Mouse (Mus musculus) embryonic facial prominence, embryonic 11.5 days (tissue): ENCODE measurements at regions not wholly inside any gene's neighbourhood (a gene's known extent, or its start where the extent isn't known, plus 50 kb on each side); places are given as distances from the start of the nearest gene placed in this dataset.

Source experiments
- ATAC-seq: fragments of 200-750 bp; cut with Nextera tagmentation; replicated peaks from 2 replicates; pipeline ENCODE4 v1.8.0; 2017; ENCODE audit warnings: low read depth; ENCODE audit not compliant: insufficient number of reproducible peaks, low FRiP score, low TSS enrichment
- DNase-seq: peaks from one replicate; pipeline ENCODE4 v3.0.0-alpha.2; 2015; ENCODE audit warnings: low spot score
- H3K27ac ChIP-seq: fragments of 300-500 bp; sonication (generic); replicated peaks from 2 replicates; pipeline ENCODE4 v1.5.1; 2014; ENCODE audit warnings: mild to moderate bottlenecking, low read depth, low read length, control low read depth
- H3K27me3 ChIP-seq: fragments of 300-500 bp; sonication (generic); 2 replicates; pipeline ENCODE4 v1.6.1; 2014; ENCODE audit warnings: mild to moderate bottlenecking, low read length, moderate library complexity, mixed read lengths; ENCODE audit not compliant: control insufficient read depth, insufficient read depth
- H3K36me3 ChIP-seq: fragments of 300-500 bp; sonication (generic); replicated peaks from 2 replicates; pipeline ENCODE4 v1.6.1; 2014; ENCODE audit warnings: low read depth, mild to moderate bottlenecking, low read length, moderate library complexity, mixed read lengths; ENCODE audit not compliant: control insufficient read depth, insufficient read depth
- H3K4me1 ChIP-seq: fragments of 300-500 bp; sonication (generic); 2 replicates; pipeline ENCODE4 v1.6.1; 2014; ENCODE audit warnings: low read length, mixed read lengths; ENCODE audit not compliant: control insufficient read depth, insufficient read depth
- H3K4me2 ChIP-seq: fragments of 300-500 bp; sonication (generic); 2 replicates; pipeline ENCODE4 v1.6.1; 2014; ENCODE audit warnings: low read depth, mild to moderate bottlenecking, control low read depth, low read length, moderate library complexity
- H3K4me3 ChIP-seq: fragments of 300-500 bp; sonication (generic); 2 replicates; pipeline ENCODE4 v1.5.1; 2014; ENCODE audit warnings: low read depth, low read length, control low read depth
- H3K9ac ChIP-seq: fragments of 300-500 bp; sonication (generic); replicated peaks from 2 replicates; pipeline ENCODE4 v1.6.1; 2014; ENCODE audit warnings: mild to moderate bottlenecking, control low read depth, low read length
- H3K9me3 ChIP-seq: fragments of 300-500 bp; sonication (generic); replicated peaks from 2 replicates; pipeline ENCODE4 v1.6.1; 2016; ENCODE audit warnings: mild to moderate bottlenecking, low read length, inconsistent platforms, mixed read lengths; ENCODE audit not compliant: control insufficient read depth
- WGBS: fragments of 180-500 bp; shearing (Covaris S2); extraction: QIAGEN DNeasy Blood & Tissue Kit; methylation state at CpG from one replicate; pipeline ENCODE4 v1.1.7; 2014; 5-methylcytosine and 5-hydroxymethylcytosine counted together

DNA sequence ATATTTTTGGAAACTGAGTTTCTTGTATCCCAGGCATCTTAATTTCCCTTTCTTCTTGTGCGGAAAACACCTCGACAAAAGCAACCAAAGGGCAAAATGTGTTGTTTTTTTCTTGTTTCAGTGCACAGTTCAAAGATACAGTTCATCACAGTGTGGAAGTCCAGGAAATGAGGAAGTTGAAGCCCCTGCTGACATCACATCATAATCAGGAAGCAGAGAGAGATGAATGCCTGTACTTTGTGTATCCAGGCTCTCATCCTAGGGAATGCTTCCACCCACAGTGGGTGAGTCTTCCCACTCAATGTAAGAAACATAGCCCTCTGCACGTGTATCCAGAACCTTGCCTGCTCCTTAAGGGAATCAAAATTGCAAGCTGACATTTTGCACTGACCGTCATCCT lies 128.1 kb downstream of the Plk2 start:
- H3K4me1 ChIP-seq, result no peaks in the 10 kb centered on the region
- no peaks in the 10 kb centered on the region for H3K9me3 ChIP-seq
- no peaks in the 10 kb centered on the region for H3K27me3 ChIP-seq
- H3K4me3 ChIP-seq, result no peak overlapping the region
- no peak overlapping the region for H3K9ac ChIP-seq
- WGBS, result 91% methylated on average over 4 of the region's 4 CpGs
- DNase-seq (no peak), ATAC-seq (no peak)
- no peak overlapping the region for H3K4me2 ChIP-seq
- no peak overlapping the region for H3K27ac ChIP-seq
- H3K36me3 ChIP-seq, result no peaks in the 10 kb centered on the region

DNA sequence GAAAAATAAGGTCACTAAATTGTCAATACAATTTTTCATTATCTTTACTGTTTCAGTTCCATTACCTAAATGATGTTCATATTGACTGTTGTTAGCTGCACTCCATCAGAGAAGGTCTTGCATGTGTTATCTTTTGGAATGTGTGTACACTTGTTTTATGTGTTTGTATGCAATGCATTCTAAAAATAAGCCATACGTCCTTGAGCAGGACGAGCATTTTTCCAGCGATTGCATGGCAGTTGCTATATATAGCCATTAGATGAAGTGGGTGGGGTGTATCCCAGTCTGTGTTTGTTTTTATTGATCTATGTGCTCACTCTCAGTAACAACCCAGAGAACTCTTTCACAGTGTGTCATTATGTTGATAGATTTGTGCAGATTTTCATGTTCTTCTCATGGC lies 132.8 kb downstream of the Plk2 start:
- Histone ChIP-seq H3K27ac (no peak overlapping the region), H3K4me1 (no peaks in the 10 kb centered on the region), H3K4me2 (no peak overlapping the region), H3K9me3 (no peaks in the 10 kb centered on the region), H3K36me3 (no peaks in the 10 kb centered on the region), H3K27me3 (no peaks in the 10 kb centered on the region), H3K4me3 (no peak overlapping the region), H3K9ac (no peak overlapping the region)
- 77% methylated on average over 3 of the region's 3 CpGs for WGBS
- ATAC-seq (no peak), DNase-seq (no peak)

DNA sequence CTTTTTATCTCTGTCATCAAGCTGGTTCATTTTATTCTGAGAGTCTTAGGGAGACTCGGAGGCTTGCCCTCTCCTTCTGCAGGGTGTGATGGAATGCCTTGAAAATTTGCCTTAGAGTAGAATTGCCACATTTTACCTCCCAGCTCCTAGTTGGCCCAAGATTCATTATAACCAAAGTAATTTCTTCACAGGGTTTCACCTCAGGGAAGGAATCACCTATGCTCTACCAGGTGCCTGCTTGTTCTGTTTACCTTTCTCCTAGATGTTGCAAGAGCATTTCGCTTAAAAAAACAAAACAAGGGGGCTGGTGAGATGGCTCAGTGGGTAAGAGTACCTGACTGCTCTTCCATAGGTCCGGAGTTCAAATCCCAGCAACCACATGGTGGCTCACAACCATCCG lies 134.8 kb downstream of the Plk2 start:
- WGBS, result 86% methylated on average over 3 of the region's 4 CpGs
- Histone ChIP-seq H3K4me1 (no peaks in the 10 kb centered on the region), H3K27ac (no peak overlapping the region), H3K36me3 (no peaks in the 10 kb centered on the region), H3K9ac (no peak overlapping the region), H3K27me3 (no peaks in the 10 kb centered on the region), H3K9me3 (no peaks in the 10 kb centered on the region), H3K4me2 (no peak overlapping the region), H3K4me3 (no peak overlapping the region)
- no peak for DNase-seq
- ATAC-seq, result no peak

DNA sequence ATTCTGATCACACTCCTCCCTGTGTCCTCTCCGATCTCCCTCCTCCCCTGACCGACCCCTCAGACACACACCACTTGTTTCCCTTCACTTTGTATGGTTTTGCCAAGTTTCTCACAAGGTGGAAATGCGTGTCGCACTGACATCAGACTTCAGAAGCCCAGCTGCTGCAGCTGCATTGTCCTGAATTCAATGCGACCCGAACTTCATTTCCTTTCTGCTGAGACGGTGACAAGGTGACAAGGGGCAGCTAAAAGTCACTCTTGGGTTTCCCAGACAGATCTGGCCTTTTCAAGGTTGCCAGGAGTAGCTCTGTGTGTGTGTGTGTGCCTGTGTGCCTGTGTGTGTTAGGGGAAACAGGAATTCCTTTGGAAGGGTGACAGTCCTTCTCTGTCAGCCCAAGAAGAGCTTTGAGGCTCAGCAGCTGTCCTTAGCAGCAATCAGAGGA lies 139.5 kb downstream of the Plk2 start:
- Histone ChIP-seq H3K27me3 (no peaks in the 10 kb centered on the region), H3K9me3 (no peaks in the 10 kb centered on the region), H3K27ac (no peak overlapping the region), H3K9ac (no peak overlapping the region), H3K4me1 (no peaks in the 10 kb centered on the region), H3K4me3 (no peak overlapping the region), H3K4me2 (no peak overlapping the region), H3K36me3 (no peaks in the 10 kb centered on the region)
- 0 out of 2 replicates have a peak, but pooled peaks have one; percentile 23 for ATAC-seq
- 53% methylated on average over 7 of the region's 7 CpGs for WGBS
- no peak for DNase-seq

DNA sequence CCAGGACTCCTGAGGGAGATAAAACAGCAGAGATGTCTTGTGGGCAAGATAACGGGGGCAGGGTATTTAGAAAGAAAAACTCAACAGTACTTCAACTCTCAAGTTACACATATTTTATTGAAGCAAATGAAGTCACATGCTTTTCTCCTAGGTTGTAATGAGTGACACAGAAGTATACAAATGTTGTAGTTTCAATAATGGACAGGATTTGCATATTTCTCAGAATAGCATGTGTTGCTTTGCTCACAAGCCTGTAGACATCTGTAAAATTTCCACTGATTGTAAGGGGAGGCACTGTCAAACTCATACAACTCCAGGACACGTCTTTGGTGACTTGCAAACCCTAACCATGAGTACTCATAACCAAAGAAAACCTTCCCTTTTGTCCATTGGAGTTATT lies 140.9 kb downstream of the Plk2 start:
- no peak for DNase-seq
- Histone ChIP-seq H3K4me2 (no peak overlapping the region), H3K36me3 (no peaks in the 10 kb centered on the region), H3K9me3 (no peaks in the 10 kb centered on the region), H3K9ac (no peak overlapping the region), H3K4me3 (no peak overlapping the region), H3K4me1 (no peaks in the 10 kb centered on the region), H3K27ac (no peak overlapping the region), H3K27me3 (no peaks in the 10 kb centered on the region)
- WGBS, result 62% methylated on average over 2 of the region's 2 CpGs
- no peak for ATAC-seq

DNA sequence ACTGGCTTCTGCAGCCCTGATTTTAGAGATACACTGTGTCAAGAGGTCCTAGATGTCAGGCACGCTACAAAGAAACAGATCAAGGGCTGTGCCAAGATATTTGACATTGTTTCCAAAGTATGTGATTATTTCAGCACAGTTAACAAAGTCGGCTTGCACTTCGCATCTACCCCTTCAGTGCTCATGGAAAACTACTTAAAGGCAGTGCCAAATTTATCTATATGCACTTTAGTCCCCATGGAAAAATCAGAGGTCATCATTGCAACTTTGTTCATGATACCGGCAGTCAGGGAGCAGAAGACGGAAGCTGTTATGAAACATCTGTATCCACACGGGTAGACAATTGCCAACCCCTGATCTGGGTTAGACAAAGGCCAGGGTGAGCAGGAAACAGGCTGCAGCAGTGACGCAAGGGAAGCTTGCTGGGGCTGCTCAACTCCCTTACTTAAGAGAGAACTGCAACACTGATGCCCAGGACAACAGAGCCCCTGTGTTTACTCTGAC lies 143.2 kb downstream of the Plk2 start:
- no peak overlapping the region for H3K4me2 ChIP-seq
- no peaks in the 10 kb centered on the region for H3K9me3 ChIP-seq
- H3K4me1 ChIP-seq, result no peaks in the 10 kb centered on the region
- ATAC-seq (no peak), DNase-seq (peak; percentile 26)
- H3K27me3 ChIP-seq, result no peaks in the 10 kb centered on the region
- no peak overlapping the region for H3K27ac ChIP-seq
- 45% methylated on average over 7 of the region's 7 CpGs for WGBS
- no peak overlapping the region for H3K9ac ChIP-seq
- no peak overlapping the region for H3K4me3 ChIP-seq
- no peaks in the 10 kb centered on the region for H3K36me3 ChIP-seq

DNA sequence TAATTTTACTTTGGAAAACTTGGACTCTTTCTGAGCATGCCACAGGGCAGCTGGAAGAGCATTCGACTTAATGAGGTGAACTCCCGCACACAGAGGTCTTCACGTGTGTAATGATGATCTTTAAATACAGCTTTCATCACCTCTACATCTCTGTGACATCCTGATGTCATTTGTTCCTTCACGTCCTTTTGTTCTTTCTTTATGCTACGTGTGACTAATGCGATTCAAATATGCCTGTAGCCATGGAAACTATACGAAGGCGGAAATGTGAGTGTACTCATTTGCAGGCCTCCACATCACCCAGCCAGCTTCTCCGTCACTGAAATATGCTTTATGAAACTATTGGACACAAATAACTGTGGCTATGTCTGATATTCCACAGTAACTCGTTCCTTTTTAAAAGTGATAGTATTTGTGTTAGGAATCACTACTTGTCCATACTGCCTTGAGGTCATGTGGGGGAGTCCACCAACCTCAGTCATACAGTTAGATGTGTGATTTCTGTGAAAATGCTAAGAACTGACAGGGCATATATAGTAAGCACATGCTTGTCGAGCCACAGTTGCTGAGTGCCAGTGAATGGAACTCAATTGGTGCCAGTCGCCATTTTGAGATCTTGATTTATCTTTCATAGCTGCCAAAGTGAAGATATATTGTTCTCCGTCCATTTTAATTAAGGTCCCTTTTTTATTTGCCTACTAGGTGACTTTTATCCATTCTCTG lies 145.9 kb downstream of the Plk2 start:
- Histone ChIP-seq H3K4me2 (no peak overlapping the region), H3K27me3 (no peaks in the 10 kb centered on the region), H3K9me3 (no peaks in the 10 kb centered on the region), H3K4me3 (no peak overlapping the region), H3K9ac (no peak overlapping the region), H3K4me1 (no peaks in the 10 kb centered on the region), H3K27ac (no peak overlapping the region), H3K36me3 (no peaks in the 10 kb centered on the region)
- WGBS, result 83% methylated on average over 13 of the region's 13 CpGs
- ATAC-seq (no peak), DNase-seq (no peak)

DNA sequence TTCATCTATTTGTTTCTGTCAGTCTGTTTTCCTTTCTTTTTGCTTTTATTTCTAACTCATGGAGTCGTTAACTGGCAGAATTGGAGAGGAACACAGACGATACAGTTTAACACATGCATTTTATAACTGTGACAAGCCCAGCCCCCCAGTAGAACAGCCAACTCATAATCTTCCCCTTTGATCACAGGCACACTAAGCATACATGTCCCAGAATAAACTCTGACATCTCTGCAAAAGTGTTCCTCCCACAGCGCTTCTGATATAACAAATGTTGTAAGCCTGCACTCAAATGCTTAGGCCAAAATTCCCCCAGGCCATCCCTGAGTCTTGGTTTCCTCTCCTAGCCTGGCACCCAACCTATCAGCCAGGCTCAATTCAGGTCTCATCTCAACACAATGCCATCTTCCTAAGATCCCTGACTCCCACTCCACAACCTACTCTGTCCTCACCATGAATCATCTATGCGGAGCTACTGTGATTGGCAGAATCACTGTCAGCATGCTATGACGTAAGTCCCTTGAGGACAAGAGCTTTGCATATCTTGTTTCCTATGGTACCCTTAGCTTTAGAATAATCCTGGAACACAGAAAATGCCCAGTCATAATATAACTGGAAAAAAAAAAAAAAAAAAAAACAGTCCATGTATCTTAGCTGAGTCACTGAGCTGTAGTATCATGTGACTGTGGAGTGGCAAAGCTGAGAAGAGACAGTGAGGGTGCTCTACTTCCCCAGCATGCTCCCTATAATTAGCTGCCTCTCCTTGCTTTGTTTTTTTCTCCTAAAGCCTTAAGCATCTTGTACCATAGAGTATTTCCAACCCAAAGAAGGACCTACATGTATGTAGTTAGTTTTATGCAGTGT lies 146.7 kb downstream of the Plk2 start:
- ATAC-seq (no peak), DNase-seq (no peak)
- H3K9me3 ChIP-seq, result no peaks in the 10 kb centered on the region
- no peak overlapping the region for H3K9ac ChIP-seq
- no peak overlapping the region for H3K4me2 ChIP-seq
- no peak overlapping the region for H3K4me3 ChIP-seq
- H3K27ac ChIP-seq, result no peak overlapping the region
- H3K36me3 ChIP-seq, result no peaks in the 10 kb centered on the region
- no peaks in the 10 kb centered on the region for H3K27me3 ChIP-seq
- WGBS, result 88% methylated on average over 5 of the region's 5 CpGs
- no peaks in the 10 kb centered on the region for H3K4me1 ChIP-seq
